In the genomic region with DNA sequence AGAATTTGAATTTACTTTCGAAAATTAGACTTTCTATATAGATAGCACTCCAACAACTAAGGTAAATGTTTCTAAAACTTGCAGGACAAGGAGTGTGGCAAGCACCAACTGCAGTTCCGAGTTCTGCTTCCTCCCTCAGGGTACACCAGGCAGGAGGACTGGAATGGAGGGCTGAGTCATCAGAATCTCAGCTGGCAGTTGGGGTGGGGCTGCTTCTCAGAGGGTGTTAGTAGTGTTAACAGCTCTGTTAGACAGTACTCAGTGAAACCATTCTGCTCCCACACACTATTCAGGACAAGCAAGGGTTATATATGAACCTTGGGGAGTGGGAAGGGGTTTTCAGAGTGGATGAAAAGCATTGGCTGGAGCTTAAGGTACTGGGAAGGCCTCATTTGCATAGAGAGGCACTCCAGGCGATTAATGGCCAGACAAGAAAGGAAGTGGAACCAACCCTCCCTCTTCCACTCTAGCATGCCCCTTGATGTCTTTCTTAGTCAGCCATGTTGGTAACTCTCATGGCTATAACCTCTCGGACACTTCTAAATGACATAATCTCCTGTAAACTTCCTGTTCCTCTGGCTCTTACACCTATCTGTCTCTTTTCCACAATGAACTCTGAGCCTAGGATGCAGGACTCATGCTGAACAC, we compare ENCODE assay signal across 17 mouse cellular contexts.
DNase-seq lines count a peak whose midpoint lies in the region; ATAC-seq and TF ChIP-seq lines count a peak whose summit lies in the region.
"Had no signal": no experiment of that assay in that cellular context is flagged by ENCODE, and none has a peak within 500 bp of the region (broad histone marks: within the 10 kb centered on the region; RNA-seq: fewer than 3 reads in every experiment).

No protein-coding gene starts in this region.

- H3K4me1 ChIP-seq in ES-Bruce4 (ENCODE audit: control insufficient read depth, insufficient read depth, low read length) = peaks cover 1% of the 10 kb centered on the region
- peaks cover 5% of the 10 kb centered on the region for H3K4me1 ChIP-seq in bone marrow macrophage, adult 2 months (ENCODE audit: control insufficient read depth, insufficient read depth, low read length)
- H3K4me1 ChIP-seq in midbrain, embryonic 16.5 days (ENCODE audit: control insufficient read depth, insufficient read depth, low read length) = no peaks in the 10 kb centered on the region
- H3K4me1 ChIP-seq: liver, embryonic 13.5 days; stomach, embryonic 15.5 days had no signal

- intact Hi-C loops in left cerebral cortex, adult 2 months (cut with DNase I) = no loop called here
- intact Hi-C loops in left cerebral cortex, postnatal 4 days (cut with DNase I) = no loop called here

- H3K27ac ChIP-seq in left cerebral cortex, adult 2 months = no peak overlapping the region
- H3K27ac ChIP-seq in ES-Bruce4 (ENCODE audit: insufficient read depth, low read length) = peak overlapping the region; percentile 37; the same call in 1 of the 2 replicates
- peak overlapping the region; percentile 31 for H3K27ac ChIP-seq in bone marrow macrophage, adult 2 months (ENCODE audit: insufficient read depth, low read depth, low read length)
- no peak overlapping the region for H3K27ac ChIP-seq in midbrain, embryonic 16.5 days (ENCODE audit: low read length)
- H3K27ac ChIP-seq: liver, embryonic 13.5 days; stomach, embryonic 15.5 days had no signal

- peak; percentile 16 to 48 for DNase-seq in left cerebral cortex, adult 2 months (ENCODE audit: extremely low spot score in 1 of 2, low spot score in 2 of 2)
- no peak for DNase-seq in left cerebral cortex, postnatal 4 days
- DNase-seq in 416B (ENCODE audit: low read depth) = peak; percentile 25
- DNase-seq in kidney, postnatal 36 days = no peak
- no peak for DNase-seq in ovary, postnatal 10 days (ENCODE audit: low spot score)
- DNase-seq: cerebellum, adult 8-10 months; embryo, embryonic 11 days; kidney, adult 8-10 months; liver, embryonic 13.5 days; midbrain, embryonic 14.5 days; thymus, postnatal 36 days had no signal

- 68% methylated on average over 4 of the region's 4 CpGs for WGBS in midbrain, embryonic 16.5 days

- TF ChIP-seq EP300 in ES-Bruce4 (IDR thresholded peaks at IDR 0.05; ENCODE audit: insufficient read depth, low read depth, low read length) = peak; percentile 39; the same call in 1 of the 2 replicates

- no peak for TF ChIP-seq POLR2A in ES-Bruce4 (IDR thresholded peaks at IDR 0.05; ENCODE audit: insufficient read depth, low read length)
- TF ChIP-seq POLR2A in bone marrow macrophage, adult 2 months (IDR thresholded peaks at IDR 0.05; ENCODE audit: borderline replicate concordance, low read depth, low read length) = no peak

- TF ChIP-seq CTCF in left cerebral cortex, adult 2 months (IDR thresholded peaks at IDR 0.05) = no peak
- no peak for TF ChIP-seq CTCF in ES-Bruce4 (IDR thresholded peaks at IDR 0.05; ENCODE audit: low read depth, low read length)
- TF ChIP-seq CTCF in bone marrow macrophage, adult 2 months (IDR thresholded peaks at IDR 0.05; ENCODE audit: low read depth, low read length) = no peak

- no peak for ATAC-seq in midbrain, embryonic 16.5 days

- no peak overlapping the region for H3K9ac ChIP-seq in ES-Bruce4 (ENCODE audit: low read depth, poor library complexity, severe bottlenecking)
- H3K9ac ChIP-seq in midbrain, embryonic 16.5 days (ENCODE audit: low read depth, low read length) = no peak overlapping the region
- H3K9ac ChIP-seq: liver, embryonic 13.5 days; stomach, embryonic 15.5 days had no signal

- H3K36me3 ChIP-seq in ES-Bruce4 (ENCODE audit: control insufficient read depth, insufficient read depth, low read length, poor library complexity, severe bottlenecking) = no peaks in the 10 kb centered on the region
- no peaks in the 10 kb centered on the region for H3K36me3 ChIP-seq in midbrain, embryonic 16.5 days (ENCODE audit: control insufficient read depth, insufficient read depth, low read length)
- H3K36me3 ChIP-seq: G1E; liver, embryonic 13.5 days; stomach, embryonic 15.5 days had no signal

- no peaks in the 10 kb centered on the region for H3K9me3 ChIP-seq in ES-Bruce4 (replicated peaks; ENCODE audit: control insufficient read depth, insufficient read depth, low read length, poor library complexity, severe bottlenecking)
- H3K9me3 ChIP-seq in midbrain, embryonic 16.5 days (replicated peaks; ENCODE audit: control insufficient read depth, low read length, poor library complexity, severe bottlenecking) = no peaks in the 10 kb centered on the region
- H3K9me3 ChIP-seq: G1E; liver, embryonic 13.5 days; stomach, embryonic 15.5 days had no signal

- no peak overlapping the region for H3K4me2 ChIP-seq in midbrain, embryonic 16.5 days (ENCODE audit: low read length)
- H3K4me2 ChIP-seq: liver, embryonic 13.5 days; stomach, embryonic 15.5 days had no signal

- no peaks in the 10 kb centered on the region for H3K27me3 ChIP-seq in ES-Bruce4 (ENCODE audit: control insufficient read depth, insufficient read depth, low read length, poor library complexity, severe bottlenecking)
- no peaks in the 10 kb centered on the region for H3K27me3 ChIP-seq in midbrain, embryonic 16.5 days (ENCODE audit: control insufficient read depth, insufficient read depth, low read depth, low read length)
- H3K27me3 ChIP-seq: liver, embryonic 13.5 days; stomach, embryonic 15.5 days had no signal

- H3K4me3 ChIP-seq in left cerebral cortex, adult 2 months = no peak overlapping the region
- no peak overlapping the region for H3K4me3 ChIP-seq in ES-Bruce4 (ENCODE audit: low read depth, low read length)
- no peak overlapping the region for H3K4me3 ChIP-seq in bone marrow macrophage, adult 2 months (ENCODE audit: insufficient read depth, low read length)
- no peak overlapping the region for H3K4me3 ChIP-seq in midbrain, embryonic 16.5 days (ENCODE audit: low read depth, low read length)
- H3K4me3 ChIP-seq: erythroblast, embryonic 14.5 days; liver, embryonic 13.5 days; stomach, embryonic 15.5 days had no signal

Comparison
In these comparisons a context has a peak if more than half of its experiments do, and no peak if none do; other contexts are left out.
1. DNase-seq: peak in left cerebral cortex, adult 2 months (2 of 2) and 416B (single experiment); none in left cerebral cortex, postnatal 4 days (single experiment), kidney, postnatal 36 days (0 of 2) and ovary, postnatal 10 days (single experiment).
2. H3K27ac ChIP-seq: peak in ES-Bruce4 (single experiment) and bone marrow macrophage, adult 2 months (single experiment); none in left cerebral cortex, adult 2 months (single experiment) and midbrain, embryonic 16.5 days (single experiment).